Mouse (Mus musculus) limb, embryonic 14.5 days (tissue): Measurements from ENCODE around the gene Dbndd2. TPM values are rescaled to one million over a fixed set of nuclear protein-coding genes. Genes with fewer than 3 reads are reported as not detected.
A peak's percentile ranks its signal among the peaks of the same experiment; 100 is the strongest.

ENCODE experiments used
- ATAC-seq: fragments of 200-750 bp; cut with Nextera tagmentation; 2 replicates; pipeline ENCODE4 v1.8.0; 2017; ENCODE audit warnings: low read depth, moderate number of reproducible peaks, moderate TSS enrichment; ENCODE audit not compliant: low FRiP score
- DNase-seq: peaks from one replicate; pipeline ENCODE4 v3.0.0-alpha.2; 2015; ENCODE audit warnings: low spot score
- H3K27ac ChIP-seq: fragments of 300-500 bp; sonication (generic); replicated peaks from 2 replicates; pipeline ENCODE4 v1.5.1; 2014; ENCODE audit warnings: low read depth, mild to moderate bottlenecking, low read length, moderate library complexity, mixed read lengths
- H3K27me3 ChIP-seq: fragments of 300-500 bp; sonication (generic); 2 replicates; pipeline ENCODE4 v1.6.1; 2014; ENCODE audit warnings: low read length, mixed read lengths; ENCODE audit not compliant: control insufficient read depth, insufficient read depth
- H3K36me3 ChIP-seq: fragments of 300-500 bp; sonication (generic); 2 replicates; pipeline ENCODE4 v1.6.1; 2014; ENCODE audit warnings: mild to moderate bottlenecking, low read length, moderate library complexity, mixed read lengths; ENCODE audit not compliant: control insufficient read depth, insufficient read depth
- H3K4me1 ChIP-seq: fragments of 300-500 bp; sonication (generic); 2 replicates; pipeline ENCODE4 v1.6.1; 2014; ENCODE audit warnings: antibody characterized with exemption, low read length, mixed read lengths; ENCODE audit not compliant: control insufficient read depth, insufficient read depth
- H3K4me2 ChIP-seq: fragments of 300-500 bp; sonication (generic); replicated peaks from 2 replicates; pipeline ENCODE4 v1.6.1; 2014; ENCODE audit warnings: low read depth, mild to moderate bottlenecking, low read length, moderate library complexity; ENCODE audit not compliant: severe bottlenecking
- H3K4me3 ChIP-seq: fragments of 300-500 bp; sonication (generic); replicated peaks from 2 replicates; pipeline ENCODE4 v1.5.1; 2014; ENCODE audit warnings: low read length
- H3K9ac ChIP-seq: fragments of 300-500 bp; sonication (generic); 2 replicates; pipeline ENCODE4 v1.6.1; 2014; ENCODE audit warnings: mild to moderate bottlenecking, low read depth, low read length, moderate library complexity; ENCODE audit not compliant: severe bottlenecking
- H3K9me3 ChIP-seq: fragments of 300-500 bp; sonication (generic); 2 replicates; pipeline ENCODE4 v1.6.1; 2016; ENCODE audit warnings: low read length; ENCODE audit not compliant: control insufficient read depth
- POLR2A ChIP-seq: fragments of 200-500 bp; IDR thresholded peaks from 2 replicates; pipeline ENCODE4 v1.8.0; 2012; ENCODE audit warnings: inconsistent platforms, mild to moderate bottlenecking, moderate library complexity, borderline replicate concordance; ENCODE audit not compliant: insufficient read depth, insufficient read length; ENCODE audit errors: extremely low read depth
- WGBS: fragments of 180-500 bp; shearing (Covaris S2); extraction: QIAGEN DNeasy Blood & Tissue Kit; methylation state at CpG from one replicate; pipeline ENCODE4 v1.1.7; 2014; 5-methylcytosine and 5-hydroxymethylcytosine counted together
- polyA plus RNA-seq, 2 experiments: library from polyadenylated mRNA; depleted of rRNA in 1 of 2; stranded (reverse) in 1 of 2; unstranded in 1 of 2; fragments of >200 nt; fragmentation: Nextera tagmentation in 1 of 2; extraction: Ambion mirVana in 1 of 2; gene quantifications; 2 replicates each; pipeline versions ENCODE4 v1.2.1 to v1.2.3; 2012 to 2014

The Dbndd2 gene
- polyA plus RNA-seq, 2 experiments, result 4.4 to 7.7 TPM

- Histone ChIP-seq H3K4me3 (no peak overlapping the region), H3K4me1 (peaks cover 19% of the 10 kb centered on the region), H3K9ac (no peak overlapping the region), H3K27me3 (no peaks in the 10 kb centered on the region), H3K27ac (0 out of 2 replicates have a peak overlapping the region, but pooled peaks have one; percentile 33), H3K4me2 (no peak overlapping the region), H3K36me3 (no peaks in the 10 kb centered on the region), H3K9me3 (no peaks in the 10 kb centered on the region)
- DNase-seq (no peak), ATAC-seq (no peak)
- WGBS, result 65% methylated on average over 5 of the region's 5 CpGs
- TF ChIP-seq POLR2A, result no peak
These were observed 37.0 kb upstream of the Dbndd2 start for GRCm38 (mm10) chr2:164448921-164449320.

- WGBS, result 85% methylated on average over 14 of the region's 14 CpGs
- H3K9ac ChIP-seq, result no peak overlapping the region
- no peak overlapping the region for H3K4me2 ChIP-seq
- no peak for DNase-seq
- H3K27me3 ChIP-seq, result no peaks in the 10 kb centered on the region
- H3K36me3 ChIP-seq, result no peaks in the 10 kb centered on the region
- peaks cover 19% of the 10 kb centered on the region for H3K4me1 ChIP-seq
- H3K4me3 ChIP-seq, result no peak overlapping the region
- no peak for TF ChIP-seq POLR2A
- ATAC-seq, result no peak
- no peaks in the 10 kb centered on the region for H3K9me3 ChIP-seq
- 0 out of 2 replicates have a peak overlapping the region, but pooled peaks have one; percentile 33 for H3K27ac ChIP-seq
These were observed 36.4 kb upstream of the Dbndd2 start for GRCm38 (mm10) chr2:164449341-164450042.

GRCm38 (mm10) chr2:164452000-164452676 lies 33.8 kb upstream of the Dbndd2 start:
- Histone ChIP-seq H3K9ac (no peak overlapping the region), H3K4me1 (peaks cover 34% of the 10 kb centered on the region), H3K9me3 (no peaks in the 10 kb centered on the region), H3K4me2 (peak overlapping the region; percentile 6; the same call in 1 of the 2 replicates), H3K27me3 (no peaks in the 10 kb centered on the region), H3K27ac (peak overlapping the region; percentile 40), H3K36me3 (no peaks in the 10 kb centered on the region), H3K4me3 (no peak overlapping the region)
- peak; percentile 80 for DNase-seq
- ATAC-seq, result peak; percentile 76
- TF ChIP-seq POLR2A, result no peak
- 16% methylated on average over 10 of the region's 13 CpGs for WGBS

- DNase-seq, result no peak
- peaks cover 34% of the 10 kb centered on the region for H3K4me1 ChIP-seq
- no peaks in the 10 kb centered on the region for H3K9me3 ChIP-seq
- 0 out of 2 replicates have a peak overlapping the region, but pooled peaks have one; percentile 40 for H3K27ac ChIP-seq
- H3K27me3 ChIP-seq, result no peaks in the 10 kb centered on the region
- 80% methylated on average over 14 of the region's 14 CpGs for WGBS
- no peak overlapping the region for H3K9ac ChIP-seq
- H3K4me2 ChIP-seq, result no peak overlapping the region
- H3K4me3 ChIP-seq, result no peak overlapping the region
- no peaks in the 10 kb centered on the region for H3K36me3 ChIP-seq
- no peak for ATAC-seq
- TF ChIP-seq POLR2A, result no peak
These were observed 32.7 kb upstream of the Dbndd2 start for GRCm38 (mm10) chr2:164453047-164453757.

GRCm38 (mm10) chr2:164453887-164454500 lies 31.9 kb upstream of the Dbndd2 start:
- H3K4me3 ChIP-seq, result no peak overlapping the region
- WGBS, result 77% methylated on average over 7 of the region's 7 CpGs
- no peak overlapping the region for H3K4me2 ChIP-seq
- no peak for DNase-seq
- no peaks in the 10 kb centered on the region for H3K9me3 ChIP-seq
- H3K9ac ChIP-seq, result no peak overlapping the region
- no peak for TF ChIP-seq POLR2A
- peaks cover 33% of the 10 kb centered on the region for H3K4me1 ChIP-seq
- no peak for ATAC-seq
- H3K27me3 ChIP-seq, result no peaks in the 10 kb centered on the region
- H3K27ac ChIP-seq, result no peak overlapping the region
- H3K36me3 ChIP-seq, result no peaks in the 10 kb centered on the region
